Mouse (Mus musculus) lung, adult 2 months (tissue): ENCODE results near the gene Styk1.

Source experiments
- CTCF ChIP-seq: fragments of 200-500 bp; IDR thresholded peaks from 2 replicates; pipeline ENCODE4 v1.5.1; 2011; ENCODE audit warnings: mild to moderate bottlenecking, low read length, control low read depth; ENCODE audit not compliant: insufficient read depth
- POLR2A ChIP-seq: fragments of 200-500 bp; IDR thresholded peaks from 2 replicates; pipeline ENCODE4 v1.6.1; 2011; ENCODE audit warnings: low read depth, mild to moderate bottlenecking, control low read depth, low read length, borderline replicate concordance; ENCODE audit errors: extremely low read depth

- TF ChIP-seq POLR2A (no peak), CTCF (no peak)
Observed at GRCm38 (mm10) chr6:131378858-131379428, 25.5 kb upstream of the Styk1 start.
